Mouse (Mus musculus) bone marrow macrophage, adult 2 months (primary cell): ENCODE results near the gene H3f3a. TPM values are rescaled to one million over a fixed set of nuclear protein-coding genes. Genes with fewer than 3 reads are reported as not detected.

ENCODE experiments used
- H3K27ac ChIP-seq: 2 replicates; pipeline ENCODE4 v1.5.1; 2012; ENCODE audit warnings: low read depth, low read length; ENCODE audit not compliant: insufficient read depth
- H3K4me1 ChIP-seq: 2 replicates; pipeline ENCODE4 v1.6.1; 2012; ENCODE audit warnings: low read length; ENCODE audit not compliant: control insufficient read depth, insufficient read depth
- H3K4me3 ChIP-seq: 2 replicates; pipeline ENCODE4 v1.5.1; 2012; ENCODE audit warnings: mild to moderate bottlenecking, low read length, moderate library complexity; ENCODE audit not compliant: insufficient read depth
- CTCF ChIP-seq: IDR thresholded peaks from 2 replicates; pipeline ENCODE4 v1.5.1; 2012; ENCODE audit warnings: low read depth, mild to moderate bottlenecking, low read length, moderate library complexity
- POLR2A ChIP-seq: IDR thresholded peaks from 2 replicates; pipeline ENCODE4 v1.6.1; 2012; ENCODE audit warnings: mild to moderate bottlenecking, low read depth, low read length, borderline replicate concordance
- polyA plus RNA-seq: library from polyadenylated mRNA; stranded (reverse); fragments of >200 nt; gene quantifications from 2 replicates; pipeline ENCODE4 v1.2.4, GENCODE M21; 2012; ENCODE audit not compliant: missing spikeins, insufficient read depth, insufficient read length

H3f3a gene
- polyA plus RNA-seq, 1 experiment, result 1,000 TPM

DNA sequence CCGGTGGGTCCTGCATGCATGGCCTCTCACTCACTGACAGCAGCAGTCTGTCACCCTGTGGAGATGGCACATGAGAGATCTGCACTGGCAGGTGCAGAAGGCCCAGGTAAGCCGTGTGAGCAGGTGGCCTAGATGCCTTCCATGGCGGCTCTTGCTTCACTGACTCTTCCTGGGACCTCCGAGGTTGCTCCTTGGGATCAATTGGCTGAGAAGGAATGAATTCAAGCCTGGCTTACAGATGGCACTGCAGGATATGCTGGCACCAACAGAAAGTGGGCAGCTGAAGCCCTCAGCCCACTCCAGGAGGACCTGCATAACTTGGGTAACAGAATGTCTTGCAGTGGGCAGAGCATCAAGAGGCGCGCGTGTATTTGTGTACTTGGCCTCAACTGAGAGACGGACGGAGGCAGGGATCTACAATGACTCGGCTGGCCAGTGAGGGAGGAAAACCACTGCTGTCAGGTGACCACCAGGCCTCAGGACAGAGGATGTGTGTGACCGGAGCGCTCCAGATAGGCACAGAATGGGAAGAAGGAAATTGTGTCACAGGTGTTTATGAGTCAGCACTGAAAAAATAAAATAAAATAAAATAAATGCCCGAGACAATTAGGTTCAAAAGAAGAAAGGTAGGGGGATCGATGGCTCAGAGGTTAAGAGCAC is 21.8 kb downstream of the H3f3a start:
- H3K4me3 ChIP-seq, result no peak overlapping the region
- H3K27ac ChIP-seq, result no peak overlapping the region
- no peak for TF ChIP-seq CTCF
- no peak for TF ChIP-seq POLR2A
- H3K4me1 ChIP-seq, result peaks cover 19% of the 10 kb centered on the region

DNA sequence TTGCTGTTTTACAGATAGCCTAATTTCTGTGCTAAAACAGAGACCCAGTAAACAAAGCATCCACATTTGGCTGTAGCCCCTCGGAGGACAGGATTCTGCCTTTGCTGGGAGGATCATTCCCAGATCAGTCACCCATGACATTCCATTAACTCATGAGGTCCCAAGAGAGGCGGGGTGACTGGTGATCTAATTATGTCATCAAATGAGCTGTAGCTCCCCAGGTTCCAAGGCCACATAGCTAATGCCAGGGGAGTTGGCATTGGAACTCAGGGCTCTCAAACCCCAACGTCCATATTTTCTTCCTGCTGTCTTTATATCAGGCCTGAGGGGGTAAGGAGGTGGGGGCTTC is 30.2 kb downstream of the H3f3a start:
- Histone ChIP-seq H3K4me3 (no peak overlapping the region), H3K27ac (no peak overlapping the region), H3K4me1 (peaks cover 2% of the 10 kb centered on the region; the same call in 1 of the 2 replicates)
- TF ChIP-seq POLR2A (no peak), CTCF (no peak)

DNA sequence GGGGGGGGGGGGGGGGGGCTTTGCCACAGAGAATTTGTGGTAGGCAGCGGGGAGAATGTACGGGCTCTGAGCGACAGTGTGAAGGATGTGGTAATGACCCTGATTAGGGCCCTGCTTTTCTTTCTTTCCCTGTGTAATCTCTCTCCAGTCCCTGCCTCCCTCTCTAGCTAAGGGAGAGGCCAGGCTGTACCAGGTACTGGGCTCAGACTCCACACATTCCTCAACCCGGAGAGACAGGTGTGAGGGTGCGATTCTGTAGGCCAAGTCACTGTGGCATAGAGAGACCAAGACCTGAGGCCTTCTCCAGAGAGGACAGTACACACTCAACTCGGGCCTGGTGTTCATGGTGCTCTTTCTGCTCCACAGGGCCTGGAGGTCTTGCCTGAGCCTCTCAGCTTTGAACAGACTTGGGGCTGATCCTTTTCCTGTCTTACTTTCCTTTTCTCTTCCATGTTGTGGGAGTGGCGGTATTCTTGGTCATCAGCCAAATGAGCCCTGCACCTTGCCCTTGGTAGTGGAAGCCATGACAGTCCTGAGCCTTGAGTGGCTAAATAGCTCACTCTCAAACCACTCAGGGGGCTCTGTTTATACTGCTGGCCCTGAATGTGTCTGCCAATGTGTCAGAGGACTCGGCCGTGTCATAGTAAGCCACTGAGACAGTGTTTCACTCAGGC is 30.7 kb downstream of the H3f3a start:
- Histone ChIP-seq H3K27ac (no peak overlapping the region), H3K4me3 (no peak overlapping the region), H3K4me1 (peaks cover 2% of the 10 kb centered on the region; the same call in 1 of the 2 replicates)
- TF ChIP-seq POLR2A (no peak), CTCF (no peak)

DNA sequence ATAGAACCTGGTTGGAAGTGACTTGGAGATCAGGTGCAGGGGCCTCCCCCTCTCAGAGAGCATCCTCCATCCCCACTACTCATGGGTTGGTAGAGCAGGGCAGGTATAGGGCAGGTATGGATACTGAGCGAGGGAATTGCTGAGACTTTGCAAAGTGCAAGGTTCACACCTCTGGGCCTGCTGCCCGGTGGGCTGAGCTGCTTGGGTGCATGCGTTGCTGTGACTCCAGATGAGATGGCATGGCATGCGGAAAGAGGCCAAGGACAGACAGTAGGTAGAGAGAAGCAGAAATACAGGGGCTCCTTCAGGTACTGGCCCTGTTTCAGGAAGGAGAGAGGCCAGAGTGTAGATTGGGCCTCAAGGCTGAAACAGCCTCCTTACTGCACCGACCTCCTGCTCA is 32.5 kb downstream of the H3f3a start:
- H3K4me1 ChIP-seq, result peaks cover 7% of the 10 kb centered on the region
- no peak overlapping the region for H3K27ac ChIP-seq
- TF ChIP-seq CTCF (no peak), POLR2A (no peak)
- no peak overlapping the region for H3K4me3 ChIP-seq

DNA sequence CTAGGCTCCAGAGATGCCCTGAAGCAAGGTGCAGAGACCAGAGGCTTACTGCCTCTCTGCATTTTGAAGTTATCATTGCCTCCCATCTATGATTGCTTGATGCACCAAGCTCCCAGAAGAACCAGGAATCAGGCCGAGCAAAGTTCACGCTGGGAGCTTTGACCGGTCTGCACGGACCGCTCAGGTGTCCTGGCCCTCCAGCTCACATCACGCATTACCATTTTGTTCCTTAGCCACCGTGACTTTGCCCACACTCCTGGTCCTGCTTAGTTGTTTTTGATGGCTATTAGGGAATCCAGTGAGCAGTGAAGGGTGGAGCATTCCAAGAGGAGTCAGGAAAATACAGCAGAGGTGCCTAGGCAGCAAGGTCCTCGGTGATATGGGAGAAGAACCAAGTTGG is 33.5 kb downstream of the H3f3a start:
- Histone ChIP-seq H3K4me3 (no peak overlapping the region), H3K27ac (no peak overlapping the region), H3K4me1 (peaks cover 16% of the 10 kb centered on the region)
- no peak for TF ChIP-seq POLR2A
- no peak for TF ChIP-seq CTCF

DNA sequence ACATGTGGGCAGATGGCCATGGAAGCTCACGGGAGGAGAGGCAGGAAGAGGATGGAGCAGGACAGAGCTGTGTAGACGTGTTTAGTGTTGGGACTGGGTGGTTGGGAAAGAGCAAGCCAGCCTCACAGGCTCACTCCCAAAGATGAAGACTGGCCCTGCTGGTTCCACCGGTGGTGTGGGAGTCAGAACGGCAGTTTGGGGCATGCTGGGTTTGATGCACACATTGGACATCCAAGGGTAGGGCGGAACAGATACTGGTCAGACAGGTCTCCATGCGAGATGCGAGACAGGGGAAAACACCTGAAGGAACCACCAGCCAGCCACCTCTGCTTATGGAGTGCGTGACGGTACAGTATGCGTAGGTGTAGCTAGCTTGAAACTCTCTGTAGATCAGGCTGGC is 34.8 kb downstream of the H3f3a start:
- Histone ChIP-seq H3K4me3 (no peak overlapping the region), H3K4me1 (peaks cover 17% of the 10 kb centered on the region), H3K27ac (no peak overlapping the region)
- no peak for TF ChIP-seq POLR2A
- no peak for TF ChIP-seq CTCF

DNA sequence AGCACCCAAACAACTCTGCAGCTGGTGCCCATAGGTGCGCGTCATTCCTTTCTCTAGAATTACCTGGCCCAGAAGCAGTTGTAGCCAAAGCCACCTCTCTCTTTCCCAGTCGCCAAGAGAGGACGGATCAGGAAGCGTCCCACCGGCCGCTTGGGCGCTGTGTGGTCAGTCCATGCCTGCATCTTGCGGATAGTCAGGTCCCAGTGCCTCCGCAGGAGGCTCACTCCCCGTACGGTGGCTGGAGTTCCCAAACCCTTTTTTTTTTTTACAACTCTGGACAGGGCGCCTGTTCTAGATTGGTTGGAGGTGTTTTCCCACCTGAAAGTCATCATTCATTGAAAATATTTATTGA is 35.4 kb downstream of the H3f3a start:
- Histone ChIP-seq H3K4me3 (peak overlapping the region; percentile 76), H3K4me1 (peaks cover 17% of the 10 kb centered on the region), H3K27ac (no peak overlapping the region)
- TF ChIP-seq POLR2A, result no peak
- TF ChIP-seq CTCF, result no peak

DNA sequence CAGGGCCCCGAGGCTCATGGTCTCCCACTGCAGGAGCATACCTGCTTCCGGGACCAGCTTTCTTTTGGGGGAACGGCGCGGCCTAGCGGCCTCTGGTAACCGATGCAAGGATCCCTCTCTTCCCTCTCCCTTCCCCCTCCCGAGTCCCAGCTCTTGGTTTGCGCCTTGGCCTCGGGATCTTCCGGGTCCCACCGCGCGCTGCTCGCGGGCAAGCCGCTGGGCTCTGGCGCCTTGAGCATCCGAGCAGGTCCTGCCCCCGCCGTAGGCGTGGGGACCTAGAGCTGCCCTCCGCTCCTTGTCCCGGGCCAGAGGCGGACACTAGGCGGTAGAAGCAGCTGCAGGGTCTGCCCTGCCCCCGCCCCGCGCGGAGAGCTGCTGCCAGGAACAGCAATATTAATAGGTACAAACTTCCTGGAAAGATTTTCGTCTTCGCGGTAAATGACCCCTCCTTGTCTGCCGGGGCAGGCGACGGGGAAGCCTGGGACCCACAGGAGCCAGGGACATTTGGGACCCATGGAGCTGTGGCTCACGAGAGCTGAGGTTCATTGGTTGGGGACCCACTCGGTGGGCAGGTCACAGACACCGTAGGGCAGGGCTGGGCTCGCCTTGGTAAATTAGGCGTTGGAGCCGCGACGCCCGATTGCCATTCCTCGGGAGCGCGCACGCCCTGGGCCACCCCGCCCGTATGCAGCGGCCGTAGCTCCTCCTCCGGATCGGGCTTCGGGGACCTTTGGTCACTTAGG is 35.9 kb downstream of the H3f3a start:
- H3K27ac ChIP-seq, result peak overlapping the region; percentile 87
- H3K4me3 ChIP-seq, result peak overlapping the region; percentile 76
- TF ChIP-seq CTCF (no peak), POLR2A (peak; percentile 40; the same call in 1 of the 2 replicates)
- peaks cover 17% of the 10 kb centered on the region for H3K4me1 ChIP-seq

DNA sequence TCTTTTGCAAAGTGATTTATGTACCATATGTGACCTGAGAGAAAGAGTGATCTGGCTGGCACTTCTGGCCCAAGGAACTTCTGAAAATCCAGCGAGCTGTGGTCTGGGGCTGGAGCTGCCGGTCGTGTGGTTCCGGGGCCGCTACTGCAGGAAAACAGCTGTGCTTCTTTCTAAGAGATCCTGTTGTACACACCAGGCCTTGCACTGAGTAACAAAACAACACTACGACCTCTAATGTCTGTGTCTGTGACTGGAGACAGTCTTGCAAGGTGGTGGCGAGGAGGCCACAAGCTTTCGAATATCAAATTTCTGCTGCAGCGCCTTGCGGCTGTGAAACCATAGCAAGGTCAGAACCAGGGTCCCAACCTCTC is 36.5 kb downstream of the H3f3a start:
- H3K4me3 ChIP-seq, result peak overlapping the region; percentile 76
- TF ChIP-seq POLR2A (no peak), CTCF (no peak)
- H3K27ac ChIP-seq, result peak overlapping the region; percentile 87
- peaks cover 19% of the 10 kb centered on the region for H3K4me1 ChIP-seq

DNA sequence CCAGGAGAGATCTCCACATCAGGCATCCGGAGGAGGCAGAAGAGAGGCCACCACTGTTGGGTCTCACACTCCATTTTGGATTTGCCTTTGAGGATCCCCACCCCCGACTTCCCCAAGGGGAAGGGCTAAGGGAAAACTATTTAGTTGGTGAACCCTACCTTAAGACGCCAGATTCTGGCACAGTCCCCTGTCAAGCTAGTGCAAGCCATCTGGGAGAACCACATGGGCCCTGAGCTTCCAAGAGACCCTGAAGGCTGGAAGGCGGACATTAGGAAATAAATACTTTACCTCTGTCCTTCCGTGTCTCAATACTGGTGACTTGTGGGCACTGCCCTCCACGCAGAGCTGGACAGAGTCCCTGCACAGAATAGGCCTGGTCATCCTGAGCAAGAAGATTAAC is 37.2 kb downstream of the H3f3a start:
- Histone ChIP-seq H3K27ac (no peak overlapping the region), H3K4me1 (peaks cover 27% of the 10 kb centered on the region), H3K4me3 (no peak overlapping the region)
- TF ChIP-seq CTCF, result no peak
- no peak for TF ChIP-seq POLR2A
